Mouse (Mus musculus): ENCODE measurements around the gene Ankrd35.

DNA sequence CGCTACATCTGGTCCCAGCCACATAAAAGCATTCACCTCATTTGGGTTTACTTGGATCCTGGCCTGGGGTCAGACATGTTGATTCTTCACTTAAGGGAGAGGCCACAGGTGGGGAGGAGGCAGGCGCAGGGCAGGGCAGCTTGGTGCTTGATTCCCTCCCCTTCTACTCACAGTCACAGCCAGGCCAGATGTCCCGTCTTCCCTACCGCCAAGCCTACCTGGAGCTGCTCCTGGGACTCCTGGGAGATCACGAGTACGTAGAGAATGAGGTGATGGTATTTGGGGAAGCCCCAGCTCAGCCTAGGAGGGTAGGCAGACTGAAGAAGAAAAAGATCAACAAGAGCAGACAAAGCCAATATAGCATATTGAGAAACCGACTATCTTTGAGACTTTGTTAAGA is 37.1 kb downstream of the Ankrd35 start:
- no peak for TF ChIP-seq CTCF (IDR thresholded peaks at IDR 0.05; ENCODE audit: extremely low read depth, insufficient read depth, insufficient read length, insufficient replicate concordance)
- no peak for TF ChIP-seq POLR2A (IDR thresholded peaks at IDR 0.05; ENCODE audit: low read depth, low read length)

Data from spleen, adult 2 months (tissue).